Mouse (Mus musculus): Measurements from ENCODE around the gene Bsn. TPM values are rescaled to one million over a fixed set of nuclear protein-coding genes. Genes with fewer than 3 reads are reported as not detected.
"Not testable (repeated sequence)": the region's sequence is repeated elsewhere in the genome, so short reads cannot be mapped to it uniquely, and the experiment has no call there.

Bsn gene
- polyA plus RNA-seq, 1 experiment from 2014 or later: 2.5 TPM

- Histone ChIP-seq H3K27ac (ENCODE audit: low read depth, low read length) (no peak overlapping the region), H3K36me3 (ENCODE audit: control insufficient read depth, insufficient read depth, low read length) (no peaks in the 10 kb centered on the region), H3K27me3 (ENCODE audit: control insufficient read depth, insufficient read depth, low read length) (no peaks in the 10 kb centered on the region), H3K4me2 (ENCODE audit: low read depth, low read length, severe bottlenecking) (no peak overlapping the region), H3K9me3 (ENCODE audit: control insufficient read depth, low read length) (no peaks in the 10 kb centered on the region), H3K9ac (ENCODE audit: low read length) (no peak overlapping the region), H3K4me1 (replicated peaks; ENCODE audit: control insufficient read depth, insufficient read depth, low read length) (no peaks in the 10 kb centered on the region), H3K4me3 (ENCODE audit: low read depth, low read length) (no peak overlapping the region)
- ATAC-seq (replicated peaks; ENCODE audit: low FRiP score): no peak
- 90% methylated on average over 10 of the region's 10 CpGs for WGBS
- DNase-seq (ENCODE audit: low spot score): no peak
Measured at GRCm38 (mm10) chr9:108141387-108141786, 48.8 kb downstream of the Bsn start.

- H3K27me3 ChIP-seq (ENCODE audit: control insufficient read depth, insufficient read depth, low read length): no peaks in the 10 kb centered on the region
- no peak overlapping the region for H3K9ac ChIP-seq (ENCODE audit: low read length)
- no peaks in the 10 kb centered on the region for H3K4me1 ChIP-seq (replicated peaks; ENCODE audit: control insufficient read depth, insufficient read depth, low read length)
- ATAC-seq (replicated peaks; ENCODE audit: low FRiP score) (no peak), DNase-seq (ENCODE audit: low spot score) (no peak)
- no peak overlapping the region for H3K27ac ChIP-seq (ENCODE audit: low read depth, low read length)
- H3K4me2 ChIP-seq (ENCODE audit: low read depth, low read length, severe bottlenecking): no peak overlapping the region
- 83% methylated on average over 7 of the region's 7 CpGs for WGBS
- H3K36me3 ChIP-seq (ENCODE audit: control insufficient read depth, insufficient read depth, low read length): no peaks in the 10 kb centered on the region
- H3K4me3 ChIP-seq (ENCODE audit: low read depth, low read length): no peak overlapping the region
- no peaks in the 10 kb centered on the region for H3K9me3 ChIP-seq (ENCODE audit: control insufficient read depth, low read length)
Measured at GRCm38 (mm10) chr9:108139963-108140695, 50.1 kb downstream of the Bsn start.

GRCm38 (mm10) chr9:108139169-108139962, 50.8 kb downstream of the Bsn start:
- ATAC-seq (replicated peaks; ENCODE audit: low FRiP score) (no peak), DNase-seq (ENCODE audit: low spot score) (no peak)
- WGBS: 87% methylated on average over 17 of the region's 17 CpGs
- no peak overlapping the region for H3K9ac ChIP-seq (ENCODE audit: low read length)
- no peaks in the 10 kb centered on the region for H3K4me1 ChIP-seq (replicated peaks; ENCODE audit: control insufficient read depth, insufficient read depth, low read length)
- H3K36me3 ChIP-seq (ENCODE audit: control insufficient read depth, insufficient read depth, low read length): no peaks in the 10 kb centered on the region
- H3K4me2 ChIP-seq (ENCODE audit: low read depth, low read length, severe bottlenecking): no peak overlapping the region
- H3K4me3 ChIP-seq (ENCODE audit: low read depth, low read length): no peak overlapping the region
- H3K9me3 ChIP-seq (ENCODE audit: control insufficient read depth, low read length): no peaks in the 10 kb centered on the region
- no peaks in the 10 kb centered on the region for H3K27me3 ChIP-seq (ENCODE audit: control insufficient read depth, insufficient read depth, low read length)
- H3K27ac ChIP-seq (ENCODE audit: low read depth, low read length): no peak overlapping the region

- H3K9me3 ChIP-seq (ENCODE audit: control insufficient read depth, low read length): no peaks in the 10 kb centered on the region
- H3K4me2 ChIP-seq (ENCODE audit: low read depth, low read length, severe bottlenecking): no peak overlapping the region
- DNase-seq (ENCODE audit: low spot score): no peak
- 81% methylated on average over 6 of the region's 6 CpGs for WGBS
- no peaks in the 10 kb centered on the region for H3K4me1 ChIP-seq (replicated peaks; ENCODE audit: control insufficient read depth, insufficient read depth, low read length)
- H3K4me3 ChIP-seq (ENCODE audit: low read depth, low read length): no peak overlapping the region
- no peaks in the 10 kb centered on the region for H3K36me3 ChIP-seq (ENCODE audit: control insufficient read depth, insufficient read depth, low read length)
- H3K27ac ChIP-seq (ENCODE audit: low read depth, low read length): no peak overlapping the region
- ATAC-seq (replicated peaks; ENCODE audit: low FRiP score): no peak
- no peaks in the 10 kb centered on the region for H3K27me3 ChIP-seq (ENCODE audit: control insufficient read depth, insufficient read depth, low read length)
- no peak overlapping the region for H3K9ac ChIP-seq (ENCODE audit: low read length)
Measured at GRCm38 (mm10) chr9:108138118-108138517, 52.1 kb downstream of the Bsn start.

GRCm38 (mm10) chr9:108137523-108137922, 52.7 kb downstream of the Bsn start:
- Histone ChIP-seq H3K4me3 (ENCODE audit: low read depth, low read length) (no peak overlapping the region), H3K27ac (ENCODE audit: low read depth, low read length) (no peak overlapping the region), H3K9me3 (ENCODE audit: control insufficient read depth, low read length) (no peaks in the 10 kb centered on the region), H3K4me1 (replicated peaks; ENCODE audit: control insufficient read depth, insufficient read depth, low read length) (no peaks in the 10 kb centered on the region), H3K36me3 (ENCODE audit: control insufficient read depth, insufficient read depth, low read length) (no peaks in the 10 kb centered on the region), H3K4me2 (ENCODE audit: low read depth, low read length, severe bottlenecking) (no peak overlapping the region), H3K9ac (ENCODE audit: low read length) (no peak overlapping the region), H3K27me3 (ENCODE audit: control insufficient read depth, insufficient read depth, low read length) (no peaks in the 10 kb centered on the region)
- DNase-seq (ENCODE audit: low spot score) (no peak), ATAC-seq (replicated peaks; ENCODE audit: low FRiP score) (no peak)
- WGBS: 70% methylated on average over 17 of the region's 17 CpGs

GRCm38 (mm10) chr9:108136930-108137462, 53.2 kb downstream of the Bsn start:
- H3K4me3 ChIP-seq (ENCODE audit: low read depth, low read length): no peak overlapping the region

GRCm38 (mm10) chr9:108136225-108136624, 54.0 kb downstream of the Bsn start:
- DNase-seq (ENCODE audit: low spot score): no peak
- no peak for ATAC-seq (replicated peaks; ENCODE audit: low FRiP score)

More at GRCm38 (mm10) chr9:108136930-108137462, 53.2 kb downstream of the Bsn start:
- no peaks in the 10 kb centered on the region for H3K4me1 ChIP-seq (replicated peaks; ENCODE audit: control insufficient read depth, insufficient read depth, low read length)
- WGBS: 93% methylated on average over 6 of the region's 6 CpGs
- H3K36me3 ChIP-seq (ENCODE audit: control insufficient read depth, insufficient read depth, low read length): no peaks in the 10 kb centered on the region
- H3K27me3 ChIP-seq (ENCODE audit: control insufficient read depth, insufficient read depth, low read length): no peaks in the 10 kb centered on the region
- ATAC-seq (replicated peaks; ENCODE audit: low FRiP score) (no peak), DNase-seq (ENCODE audit: low spot score) (no peak)
- no peaks in the 10 kb centered on the region for H3K9me3 ChIP-seq (ENCODE audit: control insufficient read depth, low read length)
- H3K4me2 ChIP-seq (ENCODE audit: low read depth, low read length, severe bottlenecking): no peak overlapping the region
- H3K9ac ChIP-seq (ENCODE audit: low read length): no peak overlapping the region
- H3K27ac ChIP-seq (ENCODE audit: low read depth, low read length): no peak overlapping the region

GRCm38 (mm10) chr9:108135679-108136078, 54.5 kb downstream of the Bsn start:
- H3K27me3 ChIP-seq (ENCODE audit: control insufficient read depth, insufficient read depth, low read length); H3K9ac ChIP-seq (ENCODE audit: low read length); H3K4me1 ChIP-seq (replicated peaks; ENCODE audit: control insufficient read depth, insufficient read depth, low read length); DNase-seq (ENCODE audit: low spot score); H3K4me2 ChIP-seq (ENCODE audit: low read depth, low read length, severe bottlenecking); ATAC-seq (replicated peaks; ENCODE audit: low FRiP score); H3K36me3 ChIP-seq (ENCODE audit: control insufficient read depth, insufficient read depth, low read length); H3K4me3 ChIP-seq (ENCODE audit: low read depth, low read length); H3K9me3 ChIP-seq (ENCODE audit: control insufficient read depth, low read length); H3K27ac ChIP-seq (ENCODE audit: low read depth, low read length): not testable (repeated sequence)
- WGBS: 93% methylated on average over 3 of the region's 3 CpGs

More at GRCm38 (mm10) chr9:108136225-108136624, 54.0 kb downstream of the Bsn start:
- no peak overlapping the region for H3K4me3 ChIP-seq (ENCODE audit: low read depth, low read length)
- no peaks in the 10 kb centered on the region for H3K9me3 ChIP-seq (ENCODE audit: control insufficient read depth, low read length)
- no peak overlapping the region for H3K27ac ChIP-seq (ENCODE audit: low read depth, low read length)
- H3K9ac ChIP-seq (ENCODE audit: low read length): no peak overlapping the region
- 25% methylated on average over 1 of the region's 1 CpGs for WGBS
- no peak overlapping the region for H3K4me2 ChIP-seq (ENCODE audit: low read depth, low read length, severe bottlenecking)
- no peaks in the 10 kb centered on the region for H3K27me3 ChIP-seq (ENCODE audit: control insufficient read depth, insufficient read depth, low read length)
- H3K4me1 ChIP-seq (replicated peaks; ENCODE audit: control insufficient read depth, insufficient read depth, low read length): no peaks in the 10 kb centered on the region
- no peaks in the 10 kb centered on the region for H3K36me3 ChIP-seq (ENCODE audit: control insufficient read depth, insufficient read depth, low read length)
